Mouse (Mus musculus) cerebellum, adult 2 months (tissue): ENCODE measurements around the gene Amotl1. TPM values are rescaled to one million over a fixed set of nuclear protein-coding genes. Genes with fewer than 3 reads are reported as not detected.

Experiments
- DNase-seq, 2 experiments: peaks; one replicate each; pipeline ENCODE4 v3.0.0; 2021
- H3K27ac ChIP-seq: fragments of 200-500 bp; 2 replicates; pipeline ENCODE4 v1.5.1; 2012; ENCODE audit warnings: low read length, control low read depth, inconsistent platforms; ENCODE audit not compliant: insufficient read depth
- H3K27me3 ChIP-seq: fragments of 200-500 bp; 2 replicates; pipeline ENCODE4 v1.6.1; 2012; ENCODE audit warnings: inconsistent platforms, mild to moderate bottlenecking, low read length, moderate library complexity; ENCODE audit not compliant: control insufficient read depth, insufficient read depth
- H3K4me1 ChIP-seq: fragments of 200-500 bp; 2 replicates; pipeline ENCODE4 v1.6.1; 2011; ENCODE audit warnings: low read length; ENCODE audit not compliant: control insufficient read depth, insufficient read depth
- H3K4me3 ChIP-seq: fragments of 200-500 bp; replicated peaks from 2 replicates; pipeline ENCODE3; 2011; ENCODE audit warnings: mild to moderate bottlenecking, low read depth, low read length, control low read depth; ENCODE audit not compliant: insufficient read depth
- CTCF ChIP-seq: fragments of 200-500 bp; IDR thresholded peaks from 2 replicates; pipeline ENCODE4 v1.5.1; 2011; ENCODE audit warnings: low read depth, mild to moderate bottlenecking, control low read depth, low read length, moderate library complexity, borderline replicate concordance; ENCODE audit not compliant: insufficient read depth
- POLR2A ChIP-seq: fragments of 200-500 bp; IDR thresholded peaks from 2 replicates; pipeline ENCODE4 v1.6.1; 2011; ENCODE audit warnings: low read length, control low read depth, borderline replicate concordance; ENCODE audit not compliant: insufficient read depth
- WGBS: fragments of 180-500 bp; shearing (Covaris S2); methylation state at CpG from one replicate; pipeline ENCODE4 v1.1.7; 2018; 5-methylcytosine and 5-hydroxymethylcytosine counted together
- polyA plus RNA-seq: library from polyadenylated mRNA; depleted of rRNA; stranded (reverse); fragments of >200 nt; gene quantifications from 2 replicates; pipeline ENCODE4 v1.2.3, GENCODE M21; 2012

Amotl1 gene
- polyA plus RNA-seq, 1 experiment: 10.3 TPM

DNA sequence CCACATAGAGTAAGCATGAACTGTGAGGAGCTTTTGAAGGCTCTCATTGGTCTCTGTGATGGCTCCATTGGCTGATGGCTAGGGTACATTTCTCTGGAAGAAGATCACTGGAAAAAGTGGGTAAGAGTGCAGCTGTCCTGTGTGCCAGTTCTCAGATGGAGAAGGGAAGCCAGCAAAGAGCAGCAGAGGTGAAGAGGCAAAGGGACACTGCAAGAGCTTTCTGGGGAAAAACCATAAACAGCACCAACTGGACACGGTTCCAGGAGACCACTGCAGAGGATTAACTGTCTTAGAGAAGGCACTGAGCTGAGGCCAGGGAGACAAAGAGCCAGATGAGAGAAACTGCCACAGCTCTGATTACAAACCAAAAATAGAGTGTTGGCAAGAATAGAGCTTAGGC is 7.9 kb upstream of the Amotl1 start:
- H3K4me3 ChIP-seq: no peak overlapping the region
- no peak for DNase-seq
- TF ChIP-seq POLR2A (no peak), CTCF (no peak)
- 50% methylated on average over 1 of the region's 1 CpGs for WGBS
- no peaks in the 10 kb centered on the region for H3K4me1 ChIP-seq
- H3K27me3 ChIP-seq: no peaks in the 10 kb centered on the region
- no peak overlapping the region for H3K27ac ChIP-seq

DNA sequence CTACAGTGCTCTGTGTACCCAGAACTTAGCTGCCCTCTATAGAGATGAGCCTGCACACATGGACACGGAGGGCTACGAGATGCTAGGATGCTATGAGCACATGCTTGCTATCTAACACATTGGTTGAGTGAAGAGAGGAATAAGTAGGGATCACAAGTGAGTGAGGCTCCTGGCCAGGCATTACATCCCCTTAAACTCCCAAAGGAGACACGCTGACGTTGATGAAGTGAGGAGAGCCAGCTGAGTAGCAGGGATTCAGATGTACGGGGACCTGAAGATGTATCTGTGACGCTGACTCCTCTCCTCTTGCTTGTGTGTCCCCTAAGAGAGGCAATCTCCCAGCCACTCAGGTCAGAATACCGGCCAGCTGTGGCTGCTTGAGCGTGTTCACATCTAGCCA is 3.0 kb upstream of the Amotl1 start:
- H3K4me3 ChIP-seq: no peak overlapping the region
- TF ChIP-seq CTCF: no peak
- no peak for TF ChIP-seq POLR2A
- DNase-seq: no peak
- no peaks in the 10 kb centered on the region for H3K4me1 ChIP-seq
- 79% methylated on average over 8 of the region's 8 CpGs for WGBS
- H3K27ac ChIP-seq: no peak overlapping the region
- no peaks in the 10 kb centered on the region for H3K27me3 ChIP-seq

DNA sequence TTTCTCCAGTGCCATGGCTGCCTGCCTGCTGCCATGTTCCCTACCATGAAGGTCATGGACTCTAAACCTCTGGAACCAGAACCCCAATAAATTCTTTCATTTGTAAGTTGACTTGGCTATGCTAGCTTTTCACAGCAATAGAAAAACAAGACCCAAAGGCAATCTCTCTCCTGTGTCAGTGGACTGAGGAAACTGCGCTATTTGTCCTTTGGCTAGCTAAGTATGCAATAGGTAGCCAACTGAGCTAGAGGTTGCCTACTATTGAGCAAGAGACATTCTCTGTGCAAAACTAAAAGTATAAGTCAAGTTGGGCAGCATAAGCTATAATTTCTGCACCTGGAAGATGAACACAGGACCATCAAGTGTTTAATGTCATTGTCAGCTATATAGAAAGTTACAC is 1.8 kb upstream of the Amotl1 start:
- TF ChIP-seq POLR2A (no peak), CTCF (no peak)
- Histone ChIP-seq H3K4me3 (no peak overlapping the region), H3K27ac (no peak overlapping the region), H3K27me3 (no peaks in the 10 kb centered on the region), H3K4me1 (no peaks in the 10 kb centered on the region)
- 91% methylated on average over 1 of the region's 1 CpGs for WGBS
- no peak for DNase-seq

DNA sequence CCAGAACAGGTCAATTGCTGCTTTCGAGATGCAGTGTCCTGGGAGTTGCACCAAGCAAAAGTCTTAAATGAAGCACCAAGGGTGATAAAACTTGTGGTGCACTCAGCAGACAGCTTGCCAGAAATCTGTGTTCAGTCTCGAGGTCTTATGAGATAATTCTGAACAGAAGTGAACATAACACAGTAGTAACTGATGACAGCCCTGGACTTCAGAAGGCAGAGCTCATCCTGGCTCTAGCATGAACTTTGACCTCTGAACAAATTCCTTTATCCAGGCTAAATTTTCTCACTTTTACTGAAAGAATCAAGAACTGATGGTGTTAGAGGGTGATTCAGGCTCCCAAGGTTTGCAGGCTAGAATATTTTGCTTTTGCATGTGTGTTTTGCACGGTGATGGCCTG is 1.2 kb upstream of the Amotl1 start:
- no peak overlapping the region for H3K27ac ChIP-seq
- H3K27me3 ChIP-seq: no peaks in the 10 kb centered on the region
- H3K4me1 ChIP-seq: no peaks in the 10 kb centered on the region
- no peak for TF ChIP-seq POLR2A
- no peak for TF ChIP-seq CTCF
- no peak overlapping the region for H3K4me3 ChIP-seq
- 76% methylated on average over 3 of the region's 3 CpGs for WGBS
- DNase-seq: no peak

DNA sequence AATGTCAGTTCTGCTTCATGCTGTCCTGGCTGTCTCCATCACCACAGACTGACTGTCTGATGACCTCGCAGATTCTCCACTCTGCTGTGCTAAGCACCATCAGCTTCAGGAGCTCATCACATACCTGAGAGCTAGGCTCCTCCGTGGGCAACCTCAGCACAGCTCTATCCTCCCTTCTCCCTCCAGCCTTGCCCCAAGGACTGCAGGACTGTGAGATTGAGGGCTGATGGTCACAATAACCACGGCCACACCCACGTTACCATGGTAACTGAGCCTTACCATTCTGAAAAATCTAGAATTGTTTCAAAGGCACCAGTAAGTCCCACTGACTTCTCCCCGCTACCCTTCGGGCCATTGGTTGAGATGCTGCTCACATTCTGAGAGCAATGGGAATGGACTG is 1.5 kb downstream of the Amotl1 start:
- no peaks in the 10 kb centered on the region for H3K4me1 ChIP-seq
- DNase-seq: no peak
- H3K27me3 ChIP-seq: no peaks in the 10 kb centered on the region
- H3K4me3 ChIP-seq: no peak overlapping the region
- 60% methylated on average over 6 of the region's 6 CpGs for WGBS
- no peak overlapping the region for H3K27ac ChIP-seq
- TF ChIP-seq CTCF: no peak
- TF ChIP-seq POLR2A: no peak

DNA sequence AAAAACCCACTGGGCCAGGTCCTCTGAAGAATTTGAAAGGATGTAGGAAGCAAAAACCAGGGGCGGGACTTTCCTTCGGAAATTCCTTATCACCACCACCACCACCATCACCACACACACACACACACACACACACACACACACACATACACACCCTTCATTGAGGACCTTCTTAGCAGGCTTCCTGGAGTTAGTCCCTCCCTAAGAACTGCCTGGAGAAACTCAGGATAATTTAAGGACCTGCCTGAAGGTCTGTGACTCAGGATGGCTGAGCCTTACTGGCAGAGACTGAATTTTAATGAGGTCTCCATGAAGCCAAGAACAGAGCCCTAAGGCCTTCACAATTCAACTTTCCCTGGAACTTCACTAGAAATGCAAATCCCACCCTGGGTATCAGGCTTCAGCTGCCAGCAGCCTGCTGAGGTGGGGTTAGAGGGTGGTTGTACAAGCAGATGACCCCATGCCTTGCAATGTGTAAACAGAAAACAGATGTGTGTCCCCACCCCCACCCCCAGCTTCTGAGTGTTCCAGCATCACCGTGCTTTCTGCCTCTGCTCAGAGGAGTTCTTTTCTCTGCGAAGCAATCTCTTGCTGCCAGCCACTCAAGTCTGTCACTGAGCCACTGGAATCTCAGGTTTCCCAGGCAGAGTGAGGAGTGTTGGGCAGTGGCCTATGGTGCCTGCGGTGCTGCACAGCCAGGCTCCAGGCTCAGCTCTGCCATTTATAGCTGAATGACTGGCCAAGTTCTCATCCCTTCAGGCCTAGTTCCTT is 2.4 kb downstream of the Amotl1 start:
- Histone ChIP-seq H3K4me3 (no peak overlapping the region), H3K27ac (no peak overlapping the region), H3K27me3 (no peaks in the 10 kb centered on the region), H3K4me1 (no peaks in the 10 kb centered on the region)
- DNase-seq: no peak
- 32% methylated on average over 5 of the region's 5 CpGs for WGBS
- TF ChIP-seq CTCF (no peak), POLR2A (no peak)

DNA sequence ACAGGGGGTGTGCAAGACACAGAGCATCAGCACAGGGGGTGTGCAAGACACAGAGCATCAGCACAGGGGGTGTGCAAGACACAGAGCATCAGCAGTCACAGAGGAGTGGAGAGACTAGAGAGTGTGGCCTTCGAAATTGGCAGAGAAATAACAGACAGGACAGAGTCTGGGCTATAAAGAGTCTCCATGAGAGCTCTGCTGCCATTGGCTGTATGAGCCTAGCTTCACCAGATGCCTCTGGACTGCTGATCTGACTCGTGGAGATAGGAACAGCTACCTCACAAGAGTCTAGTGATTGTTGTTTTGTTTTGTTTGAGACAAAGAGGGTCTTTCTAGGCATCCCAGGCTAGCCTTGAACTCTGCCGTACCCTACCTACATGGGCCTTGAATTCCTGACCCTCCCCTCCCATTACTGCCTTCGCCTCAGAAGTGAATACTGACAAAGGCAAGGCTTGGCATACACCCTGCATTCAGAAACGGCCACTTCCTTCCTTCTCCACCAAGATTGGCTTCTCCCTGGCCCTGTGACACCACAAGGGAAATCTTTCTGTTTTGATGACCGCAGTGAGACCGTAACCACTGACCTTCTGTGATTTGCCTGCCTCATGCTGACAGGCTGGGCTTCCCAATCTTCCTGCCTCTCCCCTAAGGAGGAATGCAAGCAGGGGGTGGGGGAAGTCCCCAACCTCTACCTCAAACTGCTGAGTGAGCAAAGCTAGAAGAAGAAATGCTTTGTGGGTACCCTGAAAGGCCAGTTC is 3.4 kb downstream of the Amotl1 start:
- no peak for TF ChIP-seq POLR2A
- TF ChIP-seq CTCF: no peak
- no peak for DNase-seq
- 56% methylated on average over 7 of the region's 7 CpGs for WGBS
- H3K4me1 ChIP-seq: no peaks in the 10 kb centered on the region
- no peaks in the 10 kb centered on the region for H3K27me3 ChIP-seq
- H3K4me3 ChIP-seq: no peak overlapping the region
- no peak overlapping the region for H3K27ac ChIP-seq

DNA sequence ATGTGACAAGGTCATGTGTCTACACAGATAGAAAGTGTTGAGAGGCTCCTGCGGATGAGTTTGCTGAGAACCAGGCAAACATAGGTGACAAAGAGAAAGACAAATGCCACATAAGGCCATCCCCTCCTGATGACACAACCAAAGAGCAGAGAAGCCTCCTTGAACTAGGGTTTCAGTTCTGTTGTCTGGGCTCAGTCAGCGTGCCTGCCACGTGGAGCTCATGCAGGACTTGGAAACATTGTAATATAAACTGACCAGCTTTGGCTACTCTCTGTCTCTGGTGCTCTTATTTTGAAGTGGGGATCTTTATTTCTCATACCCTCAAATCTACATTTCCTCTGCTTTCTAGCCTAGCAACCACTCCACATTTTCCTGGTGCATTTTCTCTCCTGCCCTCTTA is 8.6 kb downstream of the Amotl1 start:
- H3K4me3 ChIP-seq: no peak overlapping the region
- DNase-seq: no peak
- TF ChIP-seq CTCF (no peak), POLR2A (no peak)
- 66% methylated on average over 3 of the region's 3 CpGs for WGBS
- no peaks in the 10 kb centered on the region for H3K4me1 ChIP-seq
- H3K27me3 ChIP-seq: no peaks in the 10 kb centered on the region
- H3K27ac ChIP-seq: no peak overlapping the region
